17 mouse cellular contexts compared by ENCODE assay signal in genomic region chr13:32752066-32752657, GRCm38 (mm10). TPM values are rescaled to one million over a fixed set of nuclear protein-coding genes. Genes with fewer than 3 reads are reported as not detected.
DNase-seq lines count a peak whose midpoint lies in the region; ATAC-seq and TF ChIP-seq lines count a peak whose summit lies in the region.
"Had no signal": no experiment of that assay in that cellular context is flagged by ENCODE, and none has a peak within 500 bp of the region (broad histone marks: within the 10 kb centered on the region; RNA-seq: fewer than 3 reads in every experiment).

No protein-coding gene starts in this region.

- no peaks in the 10 kb centered on the region for H3K27me3 ChIP-seq in hindbrain, embryonic 11.5 days (ENCODE audit: control insufficient read depth, insufficient read depth, low read length)
- H3K27me3 ChIP-seq in hindbrain, embryonic 16.5 days (replicated peaks; ENCODE audit: control insufficient read depth, insufficient read depth, low read length): no peaks in the 10 kb centered on the region
- no peaks in the 10 kb centered on the region for H3K27me3 ChIP-seq in lung, embryonic 14.5 days (ENCODE audit: insufficient read depth, low read length)
- H3K27me3 ChIP-seq in lung, postnatal 0 days (replicated peaks; ENCODE audit: insufficient read depth, low read length): no peaks in the 10 kb centered on the region
- H3K27me3 ChIP-seq in midbrain, embryonic 16.5 days (ENCODE audit: control insufficient read depth, insufficient read depth, low read depth, low read length): no peaks in the 10 kb centered on the region
- H3K27me3 ChIP-seq: intestine, embryonic 15.5 days; midbrain, embryonic 12.5 days; stomach, embryonic 15.5 days had no signal

- TF ChIP-seq EP300 in lung, postnatal 0 days (IDR thresholded peaks at IDR 0.05): no peak

- no peak overlapping the region for H3K4me2 ChIP-seq in hindbrain, embryonic 11.5 days (replicated peaks; ENCODE audit: low read depth, low read length)
- H3K4me2 ChIP-seq in hindbrain, embryonic 16.5 days (ENCODE audit: low read length): no peak overlapping the region
- no peak overlapping the region for H3K4me2 ChIP-seq in lung, embryonic 14.5 days
- no peak overlapping the region for H3K4me2 ChIP-seq in lung, postnatal 0 days (replicated peaks; ENCODE audit: low read depth, low read length)
- no peak overlapping the region for H3K4me2 ChIP-seq in midbrain, embryonic 16.5 days (ENCODE audit: low read length)
- H3K4me2 ChIP-seq: intestine, embryonic 15.5 days; midbrain, embryonic 12.5 days; stomach, embryonic 15.5 days had no signal

- no peak for TF ChIP-seq CTCF in lung, embryonic 14.5 days (IDR thresholded peaks at IDR 0.05; ENCODE audit: low read depth)
- TF ChIP-seq CTCF in lung, postnatal 0 days (IDR thresholded peaks at IDR 0.05): no peak

- H3K4me3 ChIP-seq in hindbrain, embryonic 11.5 days (ENCODE audit: low read depth, low read length): no peak overlapping the region
- no peak overlapping the region for H3K4me3 ChIP-seq in hindbrain, embryonic 16.5 days (ENCODE audit: low read length)
- H3K4me3 ChIP-seq in lung, embryonic 14.5 days (ENCODE audit: low read depth, low read length): no peak overlapping the region
- no peak overlapping the region for H3K4me3 ChIP-seq in lung, postnatal 0 days (ENCODE audit: low read depth, low read length)
- H3K4me3 ChIP-seq in midbrain, embryonic 16.5 days (ENCODE audit: low read depth, low read length): no peak overlapping the region
- H3K4me3 ChIP-seq: intestine, embryonic 15.5 days; midbrain, embryonic 12.5 days; stomach, embryonic 15.5 days had no signal

- peak; percentile 76 for ATAC-seq in frontal cortex, adult (ENCODE audit: low TSS enrichment)
- no peak for ATAC-seq in hindbrain, embryonic 11.5 days (ENCODE audit: low FRiP score)
- no peak for ATAC-seq in hindbrain, embryonic 16.5 days
- peak; percentile 31; the same call in 1 of the 2 replicates for ATAC-seq in lung, embryonic 14.5 days (ENCODE audit: insufficient read depth)
- ATAC-seq in lung, postnatal 0 days: no peak
- no peak for ATAC-seq in midbrain, embryonic 16.5 days
- ATAC-seq: intestine, embryonic 15.5 days had no signal

- DNase-seq in frontal cortex, postnatal 25 days (ENCODE audit: low spot score in 2 of 2): no peak
- peak; percentile 2 for DNase-seq in hindbrain, embryonic 11.5 days (ENCODE audit: low spot score)
- peak; percentile 48 for DNase-seq in lung, embryonic 14.5 days
- DNase-seq in lung, postnatal 0 days (ENCODE audit: low spot score): no peak
- no peak for DNase-seq in testis, postnatal 14 days (ENCODE audit: low spot score)
- DNase-seq: adrenal gland, adult 2 months; cerebellum, adult 8-10 months; left cerebral cortex, postnatal 4 days; thymus, postnatal 14 days had no signal

- WGBS in hindbrain, embryonic 11.5 days: 48% methylated on average over 4 of the region's 4 CpGs
- 54% methylated on average over 4 of the region's 4 CpGs for WGBS in hindbrain, embryonic 16.5 days
- WGBS in lung, embryonic 14.5 days: 14% methylated on average over 4 of the region's 4 CpGs
- 9% methylated on average over 4 of the region's 4 CpGs for WGBS in lung, postnatal 0 days
- 69% methylated on average over 4 of the region's 4 CpGs for WGBS in midbrain, embryonic 16.5 days

- no peaks in the 10 kb centered on the region for H3K9me3 ChIP-seq in hindbrain, embryonic 11.5 days (ENCODE audit: control insufficient read depth, low read length)
- H3K9me3 ChIP-seq in hindbrain, embryonic 16.5 days (ENCODE audit: control insufficient read depth, low read length): no peaks in the 10 kb centered on the region
- H3K9me3 ChIP-seq in lung, embryonic 14.5 days (ENCODE audit: low read depth, low read length): no peaks in the 10 kb centered on the region
- no peaks in the 10 kb centered on the region for H3K9me3 ChIP-seq in lung, postnatal 0 days (ENCODE audit: low read length)
- no peaks in the 10 kb centered on the region for H3K9me3 ChIP-seq in midbrain, embryonic 16.5 days (replicated peaks; ENCODE audit: control insufficient read depth, low read length, poor library complexity, severe bottlenecking)
- H3K9me3 ChIP-seq: intestine, embryonic 15.5 days; midbrain, embryonic 12.5 days; stomach, embryonic 15.5 days had no signal

- H3K9ac ChIP-seq in hindbrain, embryonic 11.5 days (ENCODE audit: low read depth, low read length): no peak overlapping the region
- no peak overlapping the region for H3K9ac ChIP-seq in hindbrain, embryonic 16.5 days (ENCODE audit: low read depth, low read length)
- no peak overlapping the region for H3K9ac ChIP-seq in lung, embryonic 14.5 days
- H3K9ac ChIP-seq in lung, postnatal 0 days (replicated peaks; ENCODE audit: low read depth): no peak overlapping the region
- no peak overlapping the region for H3K9ac ChIP-seq in midbrain, embryonic 16.5 days (ENCODE audit: low read depth, low read length)
- H3K9ac ChIP-seq: intestine, embryonic 15.5 days; liver, embryonic 14.5 days; midbrain, embryonic 12.5 days; stomach, embryonic 15.5 days had no signal

- H3K27ac ChIP-seq in hindbrain, embryonic 11.5 days (ENCODE audit: low read depth, low read length): no peak overlapping the region
- H3K27ac ChIP-seq in hindbrain, embryonic 16.5 days (ENCODE audit: low read depth, low read length): no peak overlapping the region
- peak overlapping the region; percentile 50; the same call in 1 of the 2 replicates for H3K27ac ChIP-seq in lung, embryonic 14.5 days (ENCODE audit: low read depth)
- no peak overlapping the region for H3K27ac ChIP-seq in lung, postnatal 0 days (ENCODE audit: low read length)
- no peak overlapping the region for H3K27ac ChIP-seq in midbrain, embryonic 16.5 days (ENCODE audit: low read length)
- H3K27ac ChIP-seq: intestine, embryonic 15.5 days; liver, embryonic 14.5 days; midbrain, embryonic 12.5 days; stomach, embryonic 15.5 days had no signal

- no peaks in the 10 kb centered on the region for H3K36me3 ChIP-seq in hindbrain, embryonic 11.5 days (ENCODE audit: control insufficient read depth, insufficient read depth, low read length)
- H3K36me3 ChIP-seq in hindbrain, embryonic 16.5 days (ENCODE audit: control insufficient read depth, insufficient read depth, low read length): no peaks in the 10 kb centered on the region
- no peaks in the 10 kb centered on the region for H3K36me3 ChIP-seq in lung, embryonic 14.5 days (ENCODE audit: insufficient read depth)
- no peaks in the 10 kb centered on the region for H3K36me3 ChIP-seq in lung, postnatal 0 days (ENCODE audit: insufficient read depth, low read length)
- no peaks in the 10 kb centered on the region for H3K36me3 ChIP-seq in midbrain, embryonic 16.5 days (ENCODE audit: control insufficient read depth, insufficient read depth, low read length)
- H3K36me3 ChIP-seq: intestine, embryonic 15.5 days; midbrain, embryonic 12.5 days; stomach, embryonic 15.5 days had no signal

- H3K4me1 ChIP-seq in hindbrain, embryonic 11.5 days (replicated peaks; ENCODE audit: control insufficient read depth, insufficient read depth, low read length): no peaks in the 10 kb centered on the region
- H3K4me1 ChIP-seq in hindbrain, embryonic 16.5 days (ENCODE audit: control insufficient read depth, insufficient read depth, low read depth, low read length): no peaks in the 10 kb centered on the region
- H3K4me1 ChIP-seq in lung, embryonic 14.5 days (ENCODE audit: insufficient read depth): no peaks in the 10 kb centered on the region; the same call in 1 of the 2 replicates
- no peaks in the 10 kb centered on the region for H3K4me1 ChIP-seq in lung, postnatal 0 days (ENCODE audit: insufficient read depth, low read depth, low read length)
- H3K4me1 ChIP-seq in midbrain, embryonic 16.5 days (ENCODE audit: control insufficient read depth, insufficient read depth, low read length): no peaks in the 10 kb centered on the region
- H3K4me1 ChIP-seq: intestine, embryonic 15.5 days; midbrain, embryonic 12.5 days; stomach, embryonic 15.5 days had no signal

RNA-seq across cellular contexts. Expression of gene Mylk4, which starts 31.6 kb away (rescaled TPM):
- polyA plus RNA-seq in hindbrain, embryonic 11.5 days (2014; fragmentation: Nextera tagmentation; extraction: Ambion mirVana): 0.40 and 0.53 TPM in 2 replicates
- polyA plus RNA-seq in hindbrain, embryonic 16.5 days (2015; fragmentation: Nextera tagmentation; extraction: Ambion mirVana): 0.14 and 0.55 TPM in 2 replicates
- polyA plus RNA-seq in lung, embryonic 14.5 days (2014; fragmentation: Nextera tagmentation; extraction: Ambion mirVana): 0.09 TPM in 1 of 2 replicates, not detected in the other
- polyA plus RNA-seq in lung, postnatal 0 days (2015; fragmentation: Nextera tagmentation; extraction: Ambion mirVana): 0.02 TPM in 1 of 2 replicates, not detected in the other
- 0.10 and 0.17 TPM in 2 replicates for polyA plus RNA-seq in midbrain, embryonic 16.5 days (2015; fragmentation: Nextera tagmentation; extraction: Ambion mirVana)
- polyA plus RNA-seq: adrenal gland, adult 2 months; midbrain, embryonic 12.5 days had no signal

RNA-seq across cellular contexts. Expression of gene Wrnip1, which starts 49.7 kb away (rescaled TPM):
- polyA plus RNA-seq in hindbrain, embryonic 11.5 days (2014; fragmentation: Nextera tagmentation; extraction: Ambion mirVana): 14.4 and 18.0 TPM in 2 replicates
- 33.9 and 35.6 TPM in 2 replicates for polyA plus RNA-seq in hindbrain, embryonic 16.5 days (2015; fragmentation: Nextera tagmentation; extraction: Ambion mirVana)
- polyA plus RNA-seq in lung, embryonic 14.5 days (2014; fragmentation: Nextera tagmentation; extraction: Ambion mirVana): 20.3 and 22.4 TPM in 2 replicates
- 16.3 and 18.9 TPM in 2 replicates for polyA plus RNA-seq in lung, postnatal 0 days (2015; fragmentation: Nextera tagmentation; extraction: Ambion mirVana)
- 29.5 and 32.5 TPM in 2 replicates for polyA plus RNA-seq in midbrain, embryonic 16.5 days (2015; fragmentation: Nextera tagmentation; extraction: Ambion mirVana)

RNA-seq across cellular contexts. Expression of gene D930007J09Rik, which starts 50.5 kb away (rescaled TPM):
- polyA plus RNA-seq in hindbrain, embryonic 11.5 days (2014; fragmentation: Nextera tagmentation; extraction: Ambion mirVana): not detected in 2 replicates
- not detected in 2 replicates for polyA plus RNA-seq in hindbrain, embryonic 16.5 days (2015; fragmentation: Nextera tagmentation; extraction: Ambion mirVana)
- not detected in 2 replicates for polyA plus RNA-seq in lung, embryonic 14.5 days (2014; fragmentation: Nextera tagmentation; extraction: Ambion mirVana)
- not detected in 2 replicates for polyA plus RNA-seq in lung, postnatal 0 days (2015; fragmentation: Nextera tagmentation; extraction: Ambion mirVana)
- polyA plus RNA-seq in midbrain, embryonic 16.5 days (2015; fragmentation: Nextera tagmentation; extraction: Ambion mirVana): not detected in 2 replicates
- polyA plus RNA-seq: forebrain, embryonic 11.5 days; intestine, embryonic 15.5 days; liver, embryonic 14.5 days; midbrain, embryonic 12.5 days; stomach, embryonic 15.5 days had no signal

Comparison
In these comparisons a context has a peak if more than half of its experiments do, and no peak if none do; other contexts are left out.
1. ATAC-seq: peak in frontal cortex, adult (single experiment) and lung, embryonic 14.5 days (single experiment); none in hindbrain, embryonic 11.5 days (single experiment), hindbrain, embryonic 16.5 days (single experiment), lung, postnatal 0 days (single experiment) and midbrain, embryonic 16.5 days (single experiment).
2. DNase-seq: peak in hindbrain, embryonic 11.5 days (single experiment) and lung, embryonic 14.5 days (single experiment); none in frontal cortex, postnatal 25 days (0 of 2), lung, postnatal 0 days (single experiment) and testis, postnatal 14 days (single experiment).